Mouse (Mus musculus) intestine, embryonic 16.5 days (tissue): ENCODE results near the gene Rsad1. TPM values are rescaled to one million over a fixed set of nuclear protein-coding genes. Genes with fewer than 3 reads are reported as not detected.

Experiments
- ATAC-seq: fragments of 200-750 bp; cut with Nextera tagmentation; 2 replicates; pipeline ENCODE4 v1.8.0; 2017; ENCODE audit warnings: moderate TSS enrichment, moderate library complexity
- H3K27ac ChIP-seq: fragments of 300-500 bp; sonication (generic); 2 replicates; pipeline ENCODE4 v1.5.1; 2014; ENCODE audit warnings: mild to moderate bottlenecking, low read length
- H3K27me3 ChIP-seq: fragments of 300-500 bp; sonication (generic); replicated peaks from 2 replicates; pipeline ENCODE4 v1.6.1; 2014; ENCODE audit warnings: low read length, control low read depth, mixed read lengths; ENCODE audit not compliant: control insufficient read depth, insufficient read depth
- H3K36me3 ChIP-seq: fragments of 300-500 bp; sonication (generic); 2 replicates; pipeline ENCODE4 v1.6.1; 2014; ENCODE audit warnings: low read length, control low read depth; ENCODE audit not compliant: control insufficient read depth, insufficient read depth
- H3K4me1 ChIP-seq: fragments of 300-500 bp; sonication (generic); 2 replicates; pipeline ENCODE4 v1.6.1; 2014; ENCODE audit warnings: low read length, control low read depth, mixed read lengths; ENCODE audit not compliant: control insufficient read depth, insufficient read depth
- H3K4me2 ChIP-seq: fragments of 300-500 bp; sonication (generic); 2 replicates; pipeline ENCODE4 v1.6.1; 2014; ENCODE audit warnings: low read depth, low read length, control low read depth
- H3K4me3 ChIP-seq: fragments of 300-500 bp; sonication (generic); 2 replicates; pipeline ENCODE4 v1.5.1; 2014; ENCODE audit warnings: mild to moderate bottlenecking, low read length
- H3K9ac ChIP-seq: fragments of 300-500 bp; sonication (generic); 2 replicates; pipeline ENCODE4 v1.6.1; 2014; ENCODE audit warnings: low read depth, low read length
- H3K9me3 ChIP-seq: fragments of 300-500 bp; sonication (generic); 2 replicates; pipeline ENCODE4 v1.6.1; 2016; ENCODE audit warnings: low read length, control low read depth; ENCODE audit not compliant: control insufficient read depth
- WGBS: fragments of 180-500 bp; shearing (Covaris S2); extraction: QIAGEN DNeasy Blood & Tissue Kit; methylation state at CpG from one replicate; pipeline ENCODE4 v1.1.7; 2014; 5-methylcytosine and 5-hydroxymethylcytosine counted together
- polyA plus RNA-seq: library from polyadenylated mRNA; unstranded; fragments of >200 nt; fragmentation: Nextera tagmentation; extraction: Ambion mirVana; gene quantifications from 2 replicates; pipeline ENCODE4 v1.2.1, GENCODE M21; 2015

The Rsad1 gene
- polyA plus RNA-seq, 1 experiment from 2014 or later = 3.6 TPM

DNA sequence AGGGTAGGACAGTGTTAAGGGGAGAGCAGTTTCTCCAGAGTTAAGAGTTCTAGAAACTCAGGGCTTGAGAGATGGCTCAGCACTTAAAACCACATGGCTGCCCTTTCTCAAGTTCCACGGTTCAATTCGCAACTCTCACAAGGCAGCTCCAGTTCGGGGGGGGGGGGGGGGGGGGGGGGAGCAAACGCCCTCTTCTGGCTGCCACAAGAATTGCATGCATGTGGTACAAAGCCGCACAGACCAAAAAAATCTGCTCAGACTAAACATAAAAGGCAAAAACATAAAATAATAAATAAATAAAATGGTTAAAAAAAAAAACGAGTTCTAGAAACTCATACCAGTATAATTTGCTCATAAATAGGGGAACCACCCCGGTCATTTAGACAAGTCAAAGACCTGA is 25.5 kb upstream of the Rsad1 start:
- no peak overlapping the region for H3K9ac ChIP-seq
- ATAC-seq = no peak
- no peaks in the 10 kb centered on the region for H3K27me3 ChIP-seq
- H3K4me1 ChIP-seq = no peaks in the 10 kb centered on the region
- H3K9me3 ChIP-seq = no peaks in the 10 kb centered on the region
- H3K36me3 ChIP-seq = no peaks in the 10 kb centered on the region
- no peak overlapping the region for H3K27ac ChIP-seq
- no peak overlapping the region for H3K4me2 ChIP-seq
- H3K4me3 ChIP-seq = no peak overlapping the region
- WGBS = 25% methylated on average over 7 of the region's 7 CpGs

DNA sequence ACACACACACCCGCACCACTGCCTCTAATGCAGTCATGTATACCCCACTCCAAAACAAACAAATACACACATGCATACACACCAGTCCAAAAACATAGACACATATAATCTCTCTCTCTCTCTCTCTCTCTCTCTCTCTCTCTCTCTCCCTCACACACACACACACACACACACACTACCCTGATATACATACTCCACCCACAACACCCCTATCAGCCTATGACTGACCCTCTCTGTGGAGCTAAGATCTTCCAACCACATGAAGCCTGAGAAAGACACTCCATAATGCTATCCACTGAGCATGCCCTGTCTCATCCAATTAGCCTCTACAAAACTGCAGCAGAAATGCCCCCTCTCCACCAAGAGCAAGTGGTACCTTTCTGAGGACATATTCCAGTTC is 22.8 kb upstream of the Rsad1 start:
- H3K4me2 ChIP-seq = no peak overlapping the region
- H3K9me3 ChIP-seq = no peaks in the 10 kb centered on the region
- H3K27me3 ChIP-seq = no peaks in the 10 kb centered on the region
- no peak for ATAC-seq
- no peaks in the 10 kb centered on the region for H3K36me3 ChIP-seq
- no peak overlapping the region for H3K9ac ChIP-seq
- no peak overlapping the region for H3K27ac ChIP-seq
- no peak overlapping the region for H3K4me3 ChIP-seq
- H3K4me1 ChIP-seq = no peaks in the 10 kb centered on the region
- WGBS = 100% methylated on average over 1 of the region's 1 CpGs

DNA sequence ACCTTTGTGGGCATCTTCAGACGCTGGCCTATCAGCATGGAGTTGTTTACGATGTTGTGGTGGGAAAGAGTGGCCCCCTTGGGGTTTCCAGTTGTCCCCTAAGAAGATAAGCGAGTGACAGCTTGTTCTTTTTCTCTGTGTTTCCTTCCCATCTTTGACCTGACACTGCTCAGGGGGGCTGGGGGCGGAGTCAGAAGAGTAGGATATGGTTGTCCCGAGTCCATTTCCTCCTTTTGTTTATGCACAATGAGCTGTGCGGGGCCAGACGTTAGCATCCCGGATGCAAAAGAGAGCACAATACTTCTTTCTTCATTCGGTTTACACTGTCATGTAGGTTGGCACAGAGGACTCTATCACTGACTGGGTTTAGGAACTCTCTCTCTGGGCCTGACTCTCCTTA is 21.6 kb upstream of the Rsad1 start:
- ATAC-seq = peak; percentile 35; the same call in 1 of the 2 replicates
- whole genome bisulfite sequencing = 50% methylated on average over 9 of the region's 9 CpGs
- H3K36me3 ChIP-seq = no peaks in the 10 kb centered on the region
- no peak overlapping the region for H3K4me3 ChIP-seq
- H3K27ac ChIP-seq = no peak overlapping the region; the same call in 1 of the 2 replicates
- no peak overlapping the region for H3K4me2 ChIP-seq
- no peak overlapping the region for H3K9ac ChIP-seq
- no peaks in the 10 kb centered on the region for H3K9me3 ChIP-seq
- H3K27me3 ChIP-seq = no peaks in the 10 kb centered on the region
- H3K4me1 ChIP-seq = 0 out of 2 replicates have a peak, but pooled peaks cover 5% of the 10 kb centered on the region

DNA sequence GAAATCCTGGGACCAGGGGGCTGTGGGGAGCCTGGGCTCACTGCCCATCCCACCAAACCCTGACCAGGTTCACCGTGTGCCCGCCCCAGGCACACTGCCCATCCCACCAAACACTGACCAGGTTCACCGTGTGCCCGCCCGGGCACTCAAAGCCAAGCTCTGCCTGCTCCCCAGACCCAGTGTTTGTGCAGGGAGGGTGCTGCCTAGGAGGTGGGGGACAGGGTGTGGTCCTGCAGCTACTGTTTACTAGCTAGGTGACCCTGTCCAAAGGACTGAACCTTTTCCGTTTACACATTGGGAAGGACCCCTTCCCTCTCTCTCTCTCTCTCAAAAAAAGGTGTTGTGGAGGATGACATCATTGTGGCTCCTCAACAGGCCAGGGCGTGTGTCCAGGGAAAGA is 18.3 kb upstream of the Rsad1 start:
- no peak overlapping the region for H3K27ac ChIP-seq
- WGBS = 80% methylated on average over 7 of the region's 7 CpGs
- H3K4me2 ChIP-seq = no peak overlapping the region
- no peaks in the 10 kb centered on the region; the same call in 1 of the 2 replicates for H3K27me3 ChIP-seq
- no peaks in the 10 kb centered on the region for H3K36me3 ChIP-seq
- no peaks in the 10 kb centered on the region for H3K9me3 ChIP-seq
- no peak overlapping the region for H3K4me3 ChIP-seq
- peaks cover 18% of the 10 kb centered on the region for H3K4me1 ChIP-seq
- no peak overlapping the region for H3K9ac ChIP-seq
- no peak for ATAC-seq

DNA sequence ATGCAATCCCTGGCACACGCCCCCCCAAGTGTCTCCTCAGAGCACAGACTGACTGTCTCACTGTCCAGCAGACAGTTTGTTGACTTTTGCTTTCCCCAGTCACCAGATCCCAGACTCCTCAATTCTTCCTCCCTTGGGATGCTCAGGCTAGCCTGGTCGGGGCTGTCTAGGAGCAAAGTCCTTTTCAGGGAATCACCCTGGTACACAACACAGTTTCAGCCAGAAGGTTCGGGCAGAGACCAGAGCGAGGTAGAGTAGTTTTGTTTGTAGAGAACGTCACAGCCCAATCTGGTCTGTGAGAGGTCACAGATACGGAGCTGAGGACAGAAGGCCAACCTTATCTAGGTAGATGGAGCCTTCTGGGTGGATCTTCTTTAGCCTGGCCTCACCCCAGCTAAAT is 17.5 kb upstream of the Rsad1 start:
- Histone ChIP-seq H3K4me1 (peaks cover 18% of the 10 kb centered on the region), H3K4me2 (no peak overlapping the region), H3K36me3 (no peaks in the 10 kb centered on the region), H3K4me3 (no peak overlapping the region), H3K9me3 (no peaks in the 10 kb centered on the region), H3K27me3 (no peaks in the 10 kb centered on the region; the same call in 1 of the 2 replicates), H3K9ac (no peak overlapping the region), H3K27ac (no peak overlapping the region)
- no peak for ATAC-seq
- WGBS = 40% methylated on average over 6 of the region's 6 CpGs

DNA sequence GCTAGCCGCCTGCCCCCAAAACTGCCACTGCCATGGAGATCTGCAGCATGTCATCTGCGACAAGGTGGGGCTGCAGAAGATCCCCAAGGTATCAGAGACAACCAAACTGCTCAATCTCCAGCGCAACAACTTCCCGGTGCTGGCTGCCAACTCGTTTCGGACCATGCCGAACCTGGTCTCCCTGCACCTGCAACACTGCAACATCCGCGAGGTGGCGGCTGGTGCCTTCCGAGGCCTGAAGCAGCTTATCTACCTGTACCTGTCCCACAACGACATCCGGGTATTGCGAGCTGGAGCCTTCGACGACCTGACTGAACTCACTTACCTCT is 16.1 kb upstream of the Rsad1 start:
- Histone ChIP-seq H3K27ac (0 out of 2 replicates have a peak overlapping the region, but pooled peaks have one; percentile 4), H3K4me3 (peak overlapping the region; percentile 31), H3K27me3 (no peaks in the 10 kb centered on the region; the same call in 1 of the 2 replicates), H3K9ac (peak overlapping the region; percentile 60), H3K36me3 (no peaks in the 10 kb centered on the region), H3K4me2 (peak overlapping the region; percentile 47), H3K4me1 (peaks cover 18% of the 10 kb centered on the region), H3K9me3 (no peaks in the 10 kb centered on the region)
- ATAC-seq = peak; percentile 62
- 17% methylated on average over 16 of the region's 16 CpGs for WGBS

- Histone ChIP-seq H3K9ac (peak within 1 kb of the TSS; percentile 60), H3K27ac (0 out of 2 replicates have a peak within 1 kb of the TSS, but pooled peaks have one; percentile 4), H3K4me3 (peak within 1 kb of the TSS; percentile 31), H3K27me3 (no peaks in the 10 kb centered on the region; the same call in 1 of the 2 replicates), H3K36me3 (no peaks in the 10 kb centered on the region), H3K9me3 (no peaks in the 10 kb centered on the region), H3K4me2 (peak within 1 kb of the TSS; percentile 47), H3K4me1 (peaks cover 18% of the 10 kb centered on the region)
- ATAC-seq = peak; percentile 61
- WGBS = 9% methylated on average over 35 of the region's 35 CpGs
Measured at GRCm38 (mm10) chr11:94564437-94565150, 15.5 kb upstream of the Rsad1 start, which contains the start of gene Chad. Gene Chad, plus strand, starts transcription at chr11:94565047.

- H3K9ac ChIP-seq = peak overlapping the region; percentile 60
- no peak overlapping the region for H3K27ac ChIP-seq
- peaks cover 18% of the 10 kb centered on the region for H3K4me1 ChIP-seq
- H3K9me3 ChIP-seq = no peaks in the 10 kb centered on the region
- H3K36me3 ChIP-seq = no peaks in the 10 kb centered on the region
- peak overlapping the region; percentile 47 for H3K4me2 ChIP-seq
- H3K27me3 ChIP-seq = no peaks in the 10 kb centered on the region; the same call in 1 of the 2 replicates
- 57% methylated on average over 5 of the region's 5 CpGs for WGBS
- ATAC-seq = peak; percentile 24
- no peak overlapping the region for H3K4me3 ChIP-seq
Measured at GRCm38 (mm10) chr11:94563821-94564220, 14.8 kb upstream of the Rsad1 start.

GRCm38 (mm10) chr11:94563383-94563782 is 14.3 kb upstream of the Rsad1 start:
- H3K4me2 ChIP-seq = no peak overlapping the region
- no peak overlapping the region for H3K9ac ChIP-seq
- H3K4me3 ChIP-seq = no peak overlapping the region
- WGBS = 91% methylated on average over 5 of the region's 5 CpGs
- H3K4me1 ChIP-seq = peaks cover 18% of the 10 kb centered on the region
- H3K9me3 ChIP-seq = no peaks in the 10 kb centered on the region
- ATAC-seq = no peak
- H3K36me3 ChIP-seq = no peaks in the 10 kb centered on the region
- no peak overlapping the region for H3K27ac ChIP-seq
- H3K27me3 ChIP-seq = no peaks in the 10 kb centered on the region; the same call in 1 of the 2 replicates
